Mouse (Mus musculus) left cerebral cortex, postnatal 25 days (tissue): ENCODE data around the gene Cryab. TPM values are rescaled to one million over a fixed set of nuclear protein-coding genes. Genes with fewer than 3 reads are reported as not detected.

Experiments
- DNase-seq, 2 experiments: peaks; one replicate each; pipeline ENCODE4 v3.0.0; 2022; ENCODE audit warnings: low spot score in 2 of 2, mixed read lengths in 1 of 2
- intact Hi-C: fragments of 180-260 bp; cut with DNase I; formaldehyde crosslinking; loops from one replicate; pipeline ENCODE4 v1.15.1; 2025
- total RNA-seq, 2 experiments: library from RNA; stranded (reverse); gene quantifications; 2 replicates each; pipeline ENCODE4 v1.2.3; 2021

The Cryab gene
- total RNA-seq, 2 experiments from 2014 or later, result 125 to 140 TPM

DNA sequence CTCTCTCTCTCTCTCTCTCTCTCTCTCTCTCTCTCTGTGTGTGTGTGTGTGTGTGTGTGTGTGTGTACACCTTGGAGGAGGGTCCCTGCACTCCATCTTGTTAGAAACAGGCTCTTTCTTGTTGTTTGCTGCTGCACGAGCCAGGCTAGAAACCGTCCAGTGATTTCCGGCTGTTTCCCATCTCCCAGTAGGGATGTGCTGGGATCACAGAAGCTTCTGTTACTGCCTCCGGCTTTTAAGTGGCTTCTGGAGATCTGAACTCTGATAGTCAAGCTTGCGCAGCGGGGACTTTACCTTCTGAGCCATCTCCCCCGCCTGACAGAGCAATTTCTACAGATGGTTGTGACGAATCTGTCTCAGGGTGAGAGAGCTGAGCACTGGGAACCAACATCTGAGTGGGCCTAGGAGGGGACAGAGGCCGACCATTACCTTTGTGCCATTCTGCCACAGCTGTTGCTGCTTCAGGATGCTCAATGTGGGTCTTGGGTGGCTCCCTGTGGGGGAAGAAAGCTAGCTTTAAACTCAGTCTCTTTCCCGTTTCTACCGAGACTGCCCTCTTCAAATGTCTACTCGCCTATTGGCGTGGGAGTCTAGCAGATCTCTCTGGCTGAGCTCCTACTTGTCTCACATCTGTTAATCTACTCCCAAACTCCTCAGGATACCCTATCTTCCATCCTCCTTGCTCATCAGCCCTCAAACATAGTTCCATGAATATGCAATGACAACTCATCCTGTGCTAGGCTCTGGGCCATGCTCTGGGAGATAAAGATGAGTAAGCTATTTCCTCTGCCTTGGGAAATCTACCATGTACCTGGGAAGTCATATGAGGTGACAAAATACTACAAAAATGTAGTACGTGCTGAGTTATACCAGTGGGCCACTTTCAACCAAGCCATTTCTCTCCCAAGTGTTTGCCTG lies 10.0 kb upstream of the Cryab start:
- intact Hi-C loops, result no loop called here
- peak in 1 of 2 experiments; percentile 80 for DNase-seq

DNA sequence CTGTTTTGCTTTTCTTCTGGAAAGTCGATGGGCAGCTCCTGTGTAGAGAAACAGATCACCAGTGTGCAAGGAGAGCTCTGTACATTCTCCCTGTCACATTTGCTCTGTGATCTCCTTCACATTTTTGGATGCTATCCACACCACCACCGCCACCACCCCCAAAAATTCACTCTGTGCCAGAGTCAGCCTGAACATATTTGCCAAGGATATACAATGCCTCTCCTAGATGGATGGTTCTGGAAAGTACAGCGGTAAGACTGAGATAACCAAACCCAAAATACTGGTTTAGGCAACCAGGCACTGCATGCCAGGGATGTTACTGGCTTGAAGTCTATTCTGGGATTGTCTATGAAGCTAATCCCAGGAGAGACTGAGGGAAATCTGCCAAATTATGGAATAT lies 8.9 kb upstream of the Cryab start:
- DNase-seq, result peak in 1 of 2 experiments; percentile 51
- intact Hi-C loops, result no loop called here

DNA sequence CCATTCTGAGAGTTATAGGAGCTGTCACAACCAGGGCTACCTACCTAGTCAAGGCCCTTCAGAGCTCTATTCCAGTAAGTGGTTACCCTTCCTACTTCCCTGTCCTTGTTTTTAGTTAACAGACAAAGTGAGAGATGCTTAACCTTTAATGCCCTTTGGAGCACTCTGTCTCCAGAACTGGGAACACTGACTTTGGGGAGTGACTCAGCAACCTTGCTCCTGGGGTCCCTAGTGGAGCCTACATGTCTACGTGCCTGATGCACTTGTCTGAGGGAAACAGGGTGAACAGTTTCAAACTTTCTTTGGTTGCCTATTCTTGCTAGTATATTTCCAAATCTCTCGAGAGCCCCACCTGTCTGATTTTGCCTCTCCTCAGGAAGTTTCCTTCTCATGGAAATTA lies 8.4 kb upstream of the Cryab start:
- intact Hi-C loops, result no loop called here
- DNase-seq, result no peak

DNA sequence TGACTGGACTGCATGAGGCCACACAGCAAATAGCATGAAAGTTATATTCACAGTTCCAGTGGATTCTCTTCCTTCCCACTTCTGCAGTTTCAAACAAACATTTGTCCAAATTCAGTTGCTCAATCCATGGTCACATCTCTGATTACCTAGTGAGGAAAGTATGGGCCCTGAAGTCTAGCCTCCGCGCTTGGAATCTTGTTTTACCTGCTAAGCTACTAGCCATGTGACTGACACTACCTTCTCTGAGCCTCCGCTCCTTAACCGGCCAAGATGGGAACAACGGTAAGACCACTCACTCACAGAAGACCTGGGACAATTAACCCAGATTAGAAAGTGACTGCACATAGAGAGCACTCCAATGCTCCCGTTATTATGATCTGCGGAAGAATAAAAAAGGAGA lies 5.3 kb upstream of the Cryab start:
- DNase-seq, result no peak
- intact Hi-C loops, result no loop called here

DNA sequence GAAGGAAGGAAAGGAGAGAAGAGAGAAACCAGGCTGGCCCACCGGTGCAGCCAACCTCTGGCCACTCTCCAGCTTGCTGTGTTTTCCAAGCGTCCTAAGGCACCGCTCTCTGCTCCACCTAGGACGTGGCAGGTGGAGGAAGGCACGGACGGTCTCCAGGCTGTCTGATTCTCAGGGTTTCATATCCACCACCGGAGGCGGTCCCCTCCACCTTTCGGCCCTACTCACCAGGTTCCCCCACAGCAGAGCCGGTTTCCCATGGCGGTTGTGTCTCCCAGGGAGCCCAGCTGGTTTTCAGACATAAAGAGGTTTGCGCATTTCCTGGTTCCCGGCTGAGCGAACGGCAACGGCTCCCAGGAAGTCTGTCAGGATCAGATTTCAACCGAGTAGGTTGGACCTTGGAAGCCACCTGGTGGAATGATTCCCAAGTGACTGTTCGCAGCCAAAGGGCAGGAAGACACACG lies 4.9 kb upstream of the Cryab start, which contains the start of gene 2310030G06Rik:
2310030G06Rik (minus strand) TSS at position 323 of the 464 bp plus-strand sequence.
- intact Hi-C loops, result no loop called here
- DNase-seq, result no peak

DNA sequence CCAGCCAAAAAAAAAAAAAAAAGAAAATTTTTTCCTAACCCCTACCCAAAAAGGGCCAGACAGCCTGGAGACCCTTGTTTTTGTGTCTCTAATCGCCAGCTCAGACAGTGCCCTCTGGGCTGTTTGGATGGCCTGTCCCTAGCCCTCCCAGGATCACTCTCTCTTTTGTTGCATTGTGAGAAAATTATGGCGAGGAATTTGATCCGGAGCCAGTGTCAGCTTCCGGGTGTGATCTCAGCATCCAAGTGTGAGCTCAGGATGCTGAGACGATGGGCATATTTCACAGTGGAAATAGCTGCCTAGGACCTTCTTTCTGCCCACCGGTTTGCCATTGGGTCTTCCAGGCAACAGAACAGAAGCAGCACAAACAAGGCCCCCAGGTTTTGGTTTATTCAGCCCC lies 419 bp upstream of the Cryab start:
- DNase-seq, result no peak
- intact Hi-C loops, result no loop called here

DNA sequence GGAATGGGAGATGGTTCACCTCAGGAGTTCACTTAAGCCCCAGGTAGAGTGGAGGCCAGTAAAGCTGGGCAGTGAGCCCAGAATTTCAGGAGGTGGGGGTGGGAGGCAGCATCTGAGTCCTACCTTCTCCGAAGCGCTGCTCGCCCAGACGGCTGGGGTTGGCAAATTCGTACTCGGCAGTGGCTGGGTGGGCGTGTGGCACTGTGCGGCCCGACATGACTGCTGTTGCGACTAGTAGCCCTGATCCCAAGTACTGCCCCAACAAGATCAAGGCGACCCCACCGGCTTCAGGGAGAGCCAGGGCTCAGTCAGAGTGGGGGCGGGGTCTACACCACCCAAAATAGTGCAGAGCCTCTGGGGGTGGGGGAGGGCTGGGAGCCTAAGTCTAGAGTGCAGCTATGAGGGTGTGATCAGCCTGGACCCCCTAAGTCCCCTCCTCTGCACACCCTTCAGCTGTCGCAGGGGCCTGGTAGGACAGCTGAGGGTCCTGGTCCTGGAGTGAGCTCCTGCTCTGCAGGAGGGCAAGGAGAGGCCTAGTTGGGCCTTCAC lies 1.0 kb downstream of the Cryab start, which contains the start of gene Hspb2:
Hspb2 (minus strand) TSS at position 301 of the 549 bp plus-strand sequence.
- intact Hi-C loops, result no loop called here
- peak in 1 of 2 experiments; percentile 37 for DNase-seq

DNA sequence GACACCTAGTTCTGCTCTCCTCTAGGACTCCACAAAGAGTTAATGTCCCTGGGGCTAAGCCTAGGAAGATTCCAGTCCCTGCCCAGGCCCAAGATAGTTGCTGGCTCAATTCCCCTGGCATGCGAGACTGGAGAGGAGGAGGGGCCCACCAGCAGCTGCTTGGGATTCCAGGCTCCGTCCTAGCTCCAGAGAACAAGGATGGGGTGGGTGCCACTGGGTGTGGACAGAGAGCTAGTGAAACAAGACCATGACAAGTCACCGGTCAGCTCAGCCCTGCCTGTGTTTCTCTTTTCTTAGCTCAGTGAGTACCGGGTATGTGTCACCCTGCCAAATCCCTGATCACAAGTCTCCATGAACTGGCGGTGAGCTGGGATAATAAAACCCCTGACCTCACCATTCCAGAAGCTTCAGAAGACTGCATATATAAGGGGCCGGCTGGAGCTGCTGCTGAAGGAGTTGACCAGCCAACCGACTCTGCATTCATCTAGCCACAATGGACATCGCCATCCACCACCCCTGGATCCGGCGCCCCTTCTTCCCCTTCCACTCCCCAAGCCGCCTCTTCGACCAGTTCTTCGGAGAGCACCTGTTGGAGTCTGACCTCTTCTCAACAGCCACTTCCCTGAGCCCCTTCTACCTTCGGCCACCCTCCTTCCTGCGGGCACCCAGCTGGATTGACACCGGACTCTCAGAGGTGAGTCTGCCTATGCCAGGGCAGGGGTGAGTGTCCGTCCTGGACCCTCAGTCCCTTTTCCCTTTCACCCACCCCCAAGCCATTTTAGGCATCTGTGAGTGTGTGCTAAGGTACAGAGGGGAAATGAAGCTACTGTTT lies 1.9 kb downstream of the Cryab start:
- intact Hi-C loops, result no loop called here
- peak; percentile 47 to 84 for DNase-seq

DNA sequence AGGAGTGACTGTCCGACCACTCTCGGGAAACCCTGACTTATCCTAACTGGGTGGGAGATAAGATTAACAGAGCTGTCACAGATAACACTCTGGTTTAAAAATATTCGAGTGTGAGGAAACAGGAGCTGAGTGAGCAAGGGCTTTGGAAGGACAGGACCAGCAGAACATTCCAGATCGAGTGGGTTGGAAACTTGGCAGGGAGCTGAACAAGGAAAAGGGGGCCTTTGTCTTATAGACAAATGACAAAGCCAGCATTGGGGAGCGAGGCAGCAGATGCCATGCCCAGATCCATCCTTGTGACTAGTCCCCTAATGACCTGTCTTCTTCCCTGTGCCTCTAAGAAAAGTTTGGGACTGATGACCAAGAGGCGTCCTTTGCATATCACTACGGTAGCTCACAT lies 2.8 kb downstream of the Cryab start:
- peak in 1 of 2 experiments; percentile 49 for DNase-seq
- intact Hi-C loops, result no loop called here

DNA sequence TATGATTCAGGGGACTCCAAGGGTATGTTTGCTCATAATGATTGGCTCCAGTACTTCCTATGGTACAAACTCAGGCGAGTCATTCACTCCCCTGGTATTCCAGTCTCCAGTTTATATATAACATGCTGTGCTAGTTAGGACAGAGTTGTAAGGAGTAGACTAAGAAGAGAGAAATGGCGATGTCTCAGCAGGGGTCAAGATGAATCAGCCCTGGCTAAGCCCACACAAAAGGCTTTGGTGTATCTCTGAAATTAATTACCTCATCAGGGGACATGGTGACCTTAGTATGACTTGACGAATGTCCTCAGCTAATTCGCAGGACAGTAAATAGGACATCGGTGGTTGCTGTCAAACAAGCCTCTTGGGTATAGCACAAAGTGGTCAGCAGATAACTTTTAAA lies 5.6 kb downstream of the Cryab start:
- intact Hi-C loops, result no loop called here
- no peak for DNase-seq

DNA sequence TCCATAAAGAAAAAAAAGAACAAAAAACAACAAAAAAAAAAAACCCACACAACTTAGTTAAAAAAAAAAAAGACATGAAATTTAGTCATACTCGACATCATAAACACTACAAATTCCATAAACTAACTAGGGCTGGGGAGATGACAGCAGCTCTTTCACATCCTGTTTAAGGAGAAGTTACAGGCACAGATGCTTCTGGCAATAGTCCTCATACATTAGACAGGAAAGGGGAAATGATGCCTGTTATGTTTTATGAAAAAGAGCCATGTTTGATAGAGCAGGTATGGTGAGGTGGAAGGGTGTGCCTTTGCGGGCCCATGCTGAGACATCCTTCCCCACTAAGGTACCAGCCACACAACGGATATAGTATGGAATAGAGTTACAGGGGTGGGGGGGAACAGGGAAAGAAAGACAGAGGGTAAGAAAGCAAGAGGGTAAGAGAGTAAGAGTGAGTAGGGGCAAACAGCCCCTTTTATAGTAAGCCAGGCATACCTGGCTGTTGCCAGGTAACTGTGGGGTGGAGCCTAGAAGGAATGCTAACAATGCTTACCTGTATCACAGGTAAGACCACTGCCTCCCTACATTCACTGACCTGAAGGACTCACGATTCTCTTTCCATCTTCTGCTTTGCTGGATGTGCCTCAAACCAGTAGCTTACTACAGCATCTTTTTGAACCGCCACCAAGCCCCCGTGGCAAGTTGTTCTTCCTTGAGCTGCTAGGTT lies 10.6 kb downstream of the Cryab start:
- intact Hi-C loops, result loop anchor here (5.0 kb wide), 1 partner anchor 54 kb away; no protein-coding TSS in a partner anchor

DNA sequence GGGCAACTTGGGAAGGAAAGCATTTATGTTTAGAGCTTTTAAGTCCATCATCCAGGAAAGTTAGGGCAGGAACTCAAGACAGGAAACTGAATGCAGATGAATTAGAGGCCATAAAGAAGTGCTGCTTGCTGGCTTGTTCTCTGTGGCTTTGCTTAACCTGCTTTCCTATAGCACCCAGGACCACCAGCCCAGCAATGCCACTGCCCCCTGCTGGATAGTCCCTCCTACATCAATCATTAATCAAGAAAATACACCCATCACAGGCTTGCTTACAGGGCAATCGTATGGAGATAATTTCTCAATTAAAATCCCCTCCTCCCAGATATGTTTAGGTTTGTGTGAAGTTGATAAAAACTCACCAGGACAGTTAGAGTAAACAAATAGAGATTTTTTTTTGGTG lies 12.2 kb downstream of the Cryab start:
- intact Hi-C loops, result loop anchor here (5.0 kb wide), 1 partner anchor 56 kb away; no protein-coding TSS in a partner anchor
- DNase-seq, result no peak

More for the DNA sequence above, 10.6 kb downstream of the Cryab start:
- no peak for DNase-seq

DNA sequence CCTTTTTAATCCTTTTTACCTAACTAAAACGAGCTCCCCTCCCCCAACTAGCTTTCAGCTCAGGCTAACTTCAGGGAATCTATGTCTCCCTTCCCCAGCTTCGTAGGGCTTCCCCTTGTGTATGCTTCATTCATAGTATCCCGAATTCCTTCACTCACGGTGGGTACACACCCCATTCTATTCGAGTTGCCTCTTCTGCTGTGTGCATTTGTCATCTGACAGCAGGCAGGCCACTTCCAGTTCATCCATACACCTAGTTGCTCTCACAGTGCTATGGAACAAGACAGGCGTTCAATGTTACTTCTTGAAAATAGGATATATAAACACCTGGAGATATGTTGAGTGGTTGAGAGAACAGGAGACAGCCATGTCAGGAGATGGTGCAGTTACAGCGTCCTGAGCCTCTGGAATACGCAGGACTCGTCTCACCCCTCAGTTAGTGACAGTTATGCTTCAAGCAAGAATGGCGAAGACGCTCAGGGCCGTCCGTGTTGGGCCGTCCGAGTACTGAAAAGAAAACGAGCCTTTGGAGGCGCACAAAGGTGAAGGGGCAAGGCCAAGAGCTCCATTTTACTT lies 16.5 kb downstream of the Cryab start:
- intact Hi-C loops, result loop anchor here (1.0 to 5.0 kb wide), 4 partner anchors 28 to 110 kb away; partner anchors contain the start of genes Dixdc1 and Dlat
- peak in 1 of 2 experiments; percentile 18 for DNase-seq

DNA sequence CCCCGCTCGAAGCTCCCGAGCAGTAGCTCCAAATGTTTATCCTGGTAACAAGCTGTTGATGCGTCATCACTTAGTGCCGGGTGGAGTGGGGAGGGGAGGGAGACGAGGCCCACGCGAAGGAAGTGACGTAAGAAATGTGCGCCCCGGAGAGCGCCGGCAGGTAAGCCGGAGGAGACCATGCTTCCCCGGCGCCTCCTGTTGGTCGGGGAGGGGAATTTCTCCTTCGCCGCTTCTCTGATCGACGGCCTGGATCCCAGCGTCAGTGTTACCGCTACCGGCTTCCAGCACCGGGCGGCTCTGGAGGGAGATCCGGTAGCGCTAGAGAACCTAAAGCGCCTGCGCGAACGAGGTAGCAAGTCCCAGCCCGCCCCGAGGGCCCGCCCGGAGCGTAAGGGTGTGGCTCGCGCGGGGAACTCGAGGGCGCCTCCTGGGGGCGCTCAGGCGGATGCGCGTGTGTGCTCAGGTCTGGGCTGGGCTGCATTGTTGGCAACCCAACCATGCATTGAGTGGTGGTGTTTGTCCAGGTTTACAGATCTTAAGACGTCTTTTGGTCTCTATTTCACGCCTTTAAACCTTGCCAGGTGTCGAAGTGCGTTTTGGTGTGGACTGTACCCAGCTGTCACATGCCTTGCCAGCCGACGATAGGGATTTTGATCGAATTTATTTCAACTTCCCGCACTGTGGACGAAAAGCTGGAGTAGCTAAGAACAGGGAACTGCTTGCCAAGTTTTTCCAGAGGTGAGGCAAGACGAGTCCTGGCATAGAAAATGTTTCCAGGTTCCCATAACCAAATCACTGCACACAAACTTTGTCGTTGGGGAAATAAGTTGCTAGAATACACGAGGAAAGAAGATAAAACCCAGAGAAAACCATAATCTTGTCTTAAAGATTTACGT lies 17.2 kb downstream of the Cryab start, which contains the start of gene Fdxacb1:
Fdxacb1 (plus strand) TSS at position 130 of the 896 bp plus-strand sequence.
- intact Hi-C loops, result loop anchor here (1.0 to 5.0 kb wide), 4 partner anchors 29 to 111 kb away; partner anchors contain the start of genes Dixdc1 and Dlat
- peak; percentile 99 for DNase-seq

DNA sequence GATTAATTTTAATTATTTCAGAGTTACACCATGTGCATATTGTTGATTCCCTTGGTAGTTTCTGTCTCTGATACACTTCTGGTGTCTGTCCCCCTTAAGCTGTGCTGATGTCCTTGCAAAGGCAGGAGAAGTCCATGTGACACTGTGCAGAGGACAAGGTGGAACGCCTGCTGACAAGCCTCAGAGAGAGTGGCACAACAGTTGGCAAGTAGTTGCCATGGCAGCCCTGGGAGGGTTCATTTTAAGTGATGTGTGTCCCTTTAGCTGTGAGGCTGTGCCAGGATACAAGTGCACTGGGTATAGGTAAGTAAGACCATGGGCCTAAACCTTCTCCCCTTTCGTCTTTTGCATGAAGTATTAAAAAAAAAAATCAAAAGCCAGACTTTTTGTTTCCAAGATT lies 18.9 kb downstream of the Cryab start:
- no peak for DNase-seq
- intact Hi-C loops, result no loop called here

DNA sequence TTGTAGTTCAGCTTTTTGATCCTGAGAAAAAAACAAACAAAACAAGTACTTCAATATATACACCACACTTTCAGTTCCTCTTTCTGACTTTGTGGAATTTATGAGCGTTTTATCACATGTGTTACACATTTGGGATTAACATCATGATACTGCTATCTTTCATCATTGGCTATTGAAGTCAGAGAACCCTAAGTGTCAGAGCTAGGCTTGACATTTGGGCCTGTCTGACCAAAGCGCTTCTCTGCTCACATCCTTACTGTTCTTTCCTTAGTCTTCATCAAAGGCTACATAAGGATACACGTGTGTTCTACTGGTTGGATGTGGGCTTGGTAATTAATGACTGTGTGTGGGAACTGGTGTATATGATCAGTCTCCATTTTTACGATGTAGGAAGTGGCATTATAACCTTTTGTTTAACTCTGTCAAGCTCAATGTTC lies 22.9 kb downstream of the Cryab start:
- intact Hi-C loops, result no loop called here
- DNase-seq, result no peak

DNA sequence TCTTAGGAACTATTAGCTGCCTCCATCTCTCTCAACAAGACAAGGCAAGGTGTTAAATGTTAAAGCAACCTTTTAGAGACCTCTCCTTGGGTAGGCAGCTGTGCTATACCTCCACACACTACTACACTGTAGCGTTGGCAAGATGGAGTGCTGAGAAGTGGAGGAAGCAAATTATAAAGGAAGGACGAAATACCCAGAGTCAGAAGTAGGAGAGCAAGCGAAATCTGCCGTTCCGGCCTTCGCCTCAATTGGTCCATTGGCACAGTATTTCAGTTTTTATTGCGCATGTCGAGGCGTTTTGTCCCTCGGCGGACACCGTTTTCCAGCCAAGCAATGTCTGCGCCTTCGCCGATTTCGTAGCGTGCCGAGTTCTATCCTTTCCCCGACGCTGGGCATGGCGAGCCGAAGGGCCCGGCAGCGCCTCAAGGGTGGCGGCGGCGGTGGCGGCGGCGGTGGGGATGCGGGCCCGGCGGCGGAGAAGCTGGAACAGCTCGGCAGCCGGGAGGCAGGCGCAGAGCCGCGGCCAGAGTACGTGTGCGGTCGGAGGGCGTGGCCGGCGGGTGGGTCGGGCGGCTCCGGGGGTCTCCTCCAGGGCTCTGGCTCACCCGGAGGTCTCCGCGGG lies 24.0 kb downstream of the Cryab start, which contains the start of the genes Alg9 and 1110032A03Rik:
Alg9 (plus strand) TSS at position 29 of the 622 bp plus-strand sequence.
1110032A03Rik (minus strand) TSS at position 530 of the 622 bp plus-strand sequence.
- intact Hi-C loops, result no loop called here
- peak; percentile 86 to 91 for DNase-seq
